ENCODE assay signal across 21 mouse cellular contexts in genomic region chr11:42845795-42846194, GRCm38 (mm10).
A peak's percentile ranks its signal among the peaks of the same experiment; 100 is the strongest.
DNase-seq lines count a peak whose midpoint lies in the region; ATAC-seq and TF ChIP-seq lines count a peak whose summit lies in the region.
"Had no signal": no experiment of that assay in that cellular context is flagged by ENCODE, and none has a peak within 500 bp of the region (broad histone marks: within the 10 kb centered on the region; RNA-seq: fewer than 3 reads in every experiment).

No protein-coding gene starts in this region.

- intact Hi-C loops in gastrocnemius, adult 2 months (cut with DNase I) = no loop called here

- H3K27me3 ChIP-seq in midbrain, postnatal 0 days (ENCODE audit: insufficient read depth, low read length) = no peaks in the 10 kb centered on the region
- no peaks in the 10 kb centered on the region for H3K27me3 ChIP-seq in midbrain, embryonic 10.5 days (ENCODE audit: low read depth, poor library complexity, severe bottlenecking)
- H3K27me3 ChIP-seq: embryonic facial prominence, embryonic 15.5 days; forebrain, embryonic 15.5 days; hindbrain, embryonic 12.5 days; intestine, embryonic 15.5 days had no signal

- H3K4me1 ChIP-seq in midbrain, postnatal 0 days (ENCODE audit: insufficient read depth, low read length) = no peaks in the 10 kb centered on the region
- no peaks in the 10 kb centered on the region for H3K4me1 ChIP-seq in midbrain, embryonic 10.5 days
- H3K4me1 ChIP-seq: embryonic facial prominence, embryonic 15.5 days; forebrain, embryonic 15.5 days; heart, embryonic 10.5 days; hindbrain, embryonic 12.5 days; intestine, embryonic 15.5 days had no signal

- H3K36me3 ChIP-seq in midbrain, postnatal 0 days (ENCODE audit: insufficient read depth, low read length) = no peaks in the 10 kb centered on the region
- H3K36me3 ChIP-seq in midbrain, embryonic 10.5 days = no peaks in the 10 kb centered on the region
- H3K36me3 ChIP-seq: embryonic facial prominence, embryonic 15.5 days; forebrain, embryonic 15.5 days; heart, embryonic 10.5 days; hindbrain, embryonic 12.5 days; intestine, embryonic 15.5 days had no signal

- 84% methylated on average over 1 of the region's 1 CpGs for whole genome bisulfite sequencing in midbrain, postnatal 0 days
- 91% methylated on average over 1 of the region's 1 CpGs for WGBS in midbrain, embryonic 10.5 days

- no peak overlapping the region for H3K27ac ChIP-seq in midbrain, postnatal 0 days (ENCODE audit: low read depth, low read length)
- no peak overlapping the region for H3K27ac ChIP-seq in midbrain, embryonic 10.5 days (replicated peaks)
- H3K27ac ChIP-seq in gastrocnemius, adult 2 months = no peak overlapping the region
- H3K27ac ChIP-seq: embryonic facial prominence, embryonic 15.5 days; forebrain, embryonic 15.5 days; heart, embryonic 10.5 days; hindbrain, embryonic 12.5 days; intestine, embryonic 15.5 days had no signal

- no peak for TF ChIP-seq CTCF in midbrain, postnatal 0 days (IDR thresholded peaks at IDR 0.05)
- TF ChIP-seq CTCF in gastrocnemius, adult 2 months (IDR thresholded peaks at IDR 0.05) = no peak

- peak; percentile 4 for DNase-seq in midbrain, postnatal 0 days (ENCODE audit: low spot score)
- no peak for DNase-seq in midbrain, embryonic 10.5 days (ENCODE audit: low spot score)
- DNase-seq in cerebellum, adult 18-20 months = peak; percentile 46 to 61
- peak; percentile 79 for DNase-seq in cerebellum, adult 9-11 months
- DNase-seq in cerebellum, postnatal 36 days = peak; percentile 19 to 31
- no peak for DNase-seq in kidney, postnatal 36 days
- no peak for DNase-seq in gastrocnemius, adult 2 months
- no peak for DNase-seq in frontal cortex, adult 2 months (ENCODE audit: extremely low spot score in 1 of 2, low spot score in 1 of 2)
- DNase-seq: adrenal gland, adult 2 months; adrenal gland, postnatal 25 days; embryo, embryonic 11 days; gastrocnemius, postnatal 25 days; heart, postnatal 10 days; heart, postnatal 4 days; kidney, adult 2 months had no signal

- no peak for ATAC-seq in midbrain, postnatal 0 days (ENCODE audit: low FRiP score)
- ATAC-seq: forebrain, embryonic 15.5 days; intestine, embryonic 15.5 days had no signal

- H3K4me2 ChIP-seq in midbrain, postnatal 0 days (ENCODE audit: low read depth, low read length, poor library complexity, severe bottlenecking) = no peak overlapping the region
- H3K4me2 ChIP-seq: embryonic facial prominence, embryonic 15.5 days; forebrain, embryonic 15.5 days; hindbrain, embryonic 12.5 days; intestine, embryonic 15.5 days had no signal

- H3K9me3 ChIP-seq in midbrain, postnatal 0 days (ENCODE audit: low read length) = no peaks in the 10 kb centered on the region
- no peaks in the 10 kb centered on the region for H3K9me3 ChIP-seq in midbrain, embryonic 10.5 days (replicated peaks)
- H3K9me3 ChIP-seq: embryonic facial prominence, embryonic 15.5 days; forebrain, embryonic 15.5 days; heart, embryonic 10.5 days; hindbrain, embryonic 12.5 days; intestine, embryonic 15.5 days had no signal

- H3K9ac ChIP-seq in midbrain, postnatal 0 days (replicated peaks; ENCODE audit: low read length, poor library complexity, severe bottlenecking) = no peak overlapping the region
- H3K9ac ChIP-seq: embryonic facial prominence, embryonic 15.5 days; forebrain, embryonic 15.5 days; hindbrain, embryonic 12.5 days; intestine, embryonic 15.5 days had no signal

- no peak overlapping the region for H3K4me3 ChIP-seq in midbrain, postnatal 0 days (ENCODE audit: low read depth, low read length)
- H3K4me3 ChIP-seq in midbrain, embryonic 10.5 days = no peak overlapping the region
- H3K4me3 ChIP-seq in gastrocnemius, adult 2 months = no peak overlapping the region
- H3K4me3 ChIP-seq: embryonic facial prominence, embryonic 15.5 days; erythroblast, embryonic 14.5 days; forebrain, embryonic 15.5 days; heart, embryonic 10.5 days; hindbrain, embryonic 12.5 days; intestine, embryonic 15.5 days had no signal

Comparison
In these comparisons a context has a peak if more than half of its experiments do, and no peak if none do; other contexts are left out.
1. DNase-seq: peak in midbrain, postnatal 0 days (single experiment), cerebellum, adult 18-20 months (2 of 2), cerebellum, adult 9-11 months (single experiment) and cerebellum, postnatal 36 days (2 of 2); none in midbrain, embryonic 10.5 days (single experiment), kidney, postnatal 36 days (0 of 2), gastrocnemius, adult 2 months (single experiment) and frontal cortex, adult 2 months (0 of 2).